Mouse (Mus musculus): Measurements from ENCODE around the gene Ogfr.

Ogfr gene

DNA sequence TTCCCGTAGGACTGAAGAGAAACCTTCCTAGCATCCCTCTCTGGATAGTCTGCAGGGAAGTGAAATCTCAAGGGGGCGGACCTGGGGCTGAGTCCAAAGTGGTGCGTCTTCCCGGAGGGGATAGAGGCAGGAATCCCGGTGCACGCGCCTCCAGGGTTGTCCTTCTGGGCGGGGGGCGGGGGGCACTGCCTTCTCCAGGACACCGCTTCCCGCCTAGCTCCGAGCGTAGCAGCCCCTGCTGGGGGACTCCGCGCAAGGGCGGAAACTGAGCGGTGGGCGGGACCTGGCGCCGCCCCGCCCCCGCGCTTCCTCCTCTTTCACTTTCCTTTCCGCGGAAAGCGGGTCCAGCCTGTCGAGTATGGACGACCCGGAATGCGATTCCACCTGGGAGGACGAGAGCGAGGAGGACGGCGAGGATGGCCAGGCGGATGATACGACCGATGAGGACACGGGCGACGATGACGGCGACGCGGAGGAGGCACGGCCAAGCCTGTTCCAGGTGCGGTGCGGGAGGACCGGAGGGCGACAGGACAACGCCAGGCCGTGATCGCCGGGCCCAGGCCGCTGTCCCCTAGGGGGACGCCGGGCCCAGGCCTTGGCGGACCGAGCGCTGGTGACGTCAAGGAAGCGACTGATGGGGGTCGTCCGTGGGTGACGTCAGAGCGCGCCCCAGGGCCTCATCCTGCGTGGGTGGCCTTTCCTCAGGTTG lies at the start of gene Ogfr:
Gene Ogfr (plus strand): TSS at position 123 of the 709 bp plus-strand sequence.
- DNase-seq (ENCODE audit: low read depth, low spot score) = peak; percentile 89

DNA sequence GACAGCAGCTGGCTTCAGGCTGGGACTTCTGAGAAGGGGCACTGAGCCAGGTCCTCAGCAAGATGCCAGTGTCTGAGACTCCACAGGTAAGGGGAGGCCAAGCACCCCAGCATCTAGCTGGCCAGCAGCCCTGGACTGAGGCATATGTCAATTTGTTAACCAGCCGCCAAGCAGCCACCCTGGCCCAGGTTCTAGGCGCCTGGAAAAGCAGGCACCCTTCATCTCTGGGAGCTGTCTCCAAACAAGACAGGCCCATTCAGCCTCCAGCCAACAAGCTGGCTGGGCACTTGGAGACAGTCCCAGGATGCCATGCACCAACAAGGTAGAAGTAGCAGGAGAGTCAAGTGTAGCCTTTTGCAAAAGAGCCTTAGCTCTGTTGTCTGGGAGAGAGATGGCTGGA lies 45.4 kb upstream of the Ogfr start:
- no peak for DNase-seq (ENCODE audit: low read depth, low spot score)

DNA sequence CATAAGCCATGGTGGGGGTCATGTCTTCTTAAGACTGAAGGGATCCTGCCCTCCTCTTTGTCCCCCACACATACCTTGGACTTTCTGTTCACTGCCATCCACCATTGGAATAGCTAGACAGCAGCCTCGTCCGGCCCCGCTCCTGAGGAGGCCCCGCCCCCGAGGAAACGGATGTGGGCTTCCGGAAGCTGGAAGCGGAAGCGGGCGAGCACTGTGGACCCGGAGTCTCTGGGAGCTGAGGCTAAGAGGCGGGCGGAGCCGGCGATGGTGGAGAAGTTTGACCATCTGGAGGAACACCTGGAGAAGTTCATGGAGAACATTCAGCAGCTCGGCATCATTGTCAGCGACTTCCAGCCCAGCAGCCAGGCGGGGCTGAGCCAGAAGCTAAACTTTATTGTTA lies 44.0 kb upstream of the Ogfr start:
- DNase-seq (ENCODE audit: low read depth, low spot score) = no peak

DNA sequence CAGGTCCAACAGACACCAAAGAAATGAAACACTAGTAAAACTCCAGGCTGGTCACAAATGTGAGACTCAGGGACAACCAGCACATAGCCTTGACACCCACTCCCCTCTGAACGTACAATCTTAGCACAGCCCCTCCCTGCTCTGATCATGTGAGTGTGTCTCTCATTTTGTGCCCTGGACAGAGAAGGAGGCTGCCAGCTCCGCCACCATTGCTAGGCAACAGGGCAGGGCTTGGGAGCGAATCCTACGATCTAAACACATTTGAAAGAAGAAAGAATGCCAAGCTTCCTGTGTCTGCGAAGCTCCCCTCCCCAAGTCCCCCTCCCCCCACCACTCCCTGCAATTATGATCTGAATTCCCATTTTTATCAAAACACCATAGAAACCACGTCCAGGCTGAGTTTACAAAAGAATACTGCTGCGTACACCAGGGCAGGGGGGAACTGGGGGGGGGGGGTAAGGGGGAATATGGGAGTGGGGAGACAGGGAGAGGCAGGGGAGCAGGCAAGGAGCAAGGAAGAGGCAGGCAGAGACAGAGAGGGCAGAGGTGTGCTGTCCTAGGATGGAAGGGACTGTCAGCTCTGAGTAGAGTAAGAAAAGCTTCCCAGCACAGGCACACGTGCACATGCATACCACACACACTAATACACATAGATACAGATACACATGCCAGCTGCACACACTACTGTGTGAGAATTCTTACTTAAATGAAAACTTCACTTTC lies 41.5 kb upstream of the Ogfr start:
- no peak for DNase-seq (ENCODE audit: low read depth, low spot score)

DNA sequence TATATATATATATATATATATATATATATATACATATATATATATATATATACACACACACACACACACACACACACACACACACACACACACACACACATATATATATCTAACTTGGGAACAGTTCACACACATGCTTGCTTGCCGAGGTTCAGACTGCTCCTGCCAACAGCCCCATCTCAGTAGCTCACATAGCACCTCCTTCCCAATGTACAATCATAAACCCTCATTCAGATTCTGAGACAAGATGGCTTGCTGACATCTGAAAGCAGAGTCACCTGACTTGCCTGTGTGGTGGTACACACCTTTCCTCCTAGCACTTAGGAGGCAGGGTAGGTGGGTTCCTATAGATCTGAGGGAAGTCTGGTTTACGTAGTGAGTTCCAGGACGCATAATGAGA lies 36.7 kb upstream of the Ogfr start:
- DNase-seq (ENCODE audit: low read depth, low spot score) = no peak

DNA sequence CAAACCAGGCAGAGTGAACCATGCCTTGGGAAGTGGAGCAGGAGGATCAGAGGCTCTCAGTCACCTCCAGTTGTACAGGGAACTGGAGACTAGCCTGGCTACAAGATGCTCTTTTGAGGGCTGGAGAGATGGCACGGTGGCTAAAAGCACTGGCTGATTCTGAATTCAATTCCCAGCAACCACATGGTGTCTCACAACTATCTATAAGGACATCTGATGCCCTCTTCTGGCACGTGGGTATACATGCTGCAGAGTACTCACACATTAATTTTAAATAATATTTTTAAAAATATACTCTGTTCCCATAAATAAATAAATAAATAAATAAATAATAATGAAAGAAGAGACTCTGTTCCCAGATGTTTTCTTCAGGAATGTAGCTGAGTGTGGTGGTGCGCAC lies 33.8 kb upstream of the Ogfr start:
- DNase-seq (ENCODE audit: low read depth, low spot score) = no peak

DNA sequence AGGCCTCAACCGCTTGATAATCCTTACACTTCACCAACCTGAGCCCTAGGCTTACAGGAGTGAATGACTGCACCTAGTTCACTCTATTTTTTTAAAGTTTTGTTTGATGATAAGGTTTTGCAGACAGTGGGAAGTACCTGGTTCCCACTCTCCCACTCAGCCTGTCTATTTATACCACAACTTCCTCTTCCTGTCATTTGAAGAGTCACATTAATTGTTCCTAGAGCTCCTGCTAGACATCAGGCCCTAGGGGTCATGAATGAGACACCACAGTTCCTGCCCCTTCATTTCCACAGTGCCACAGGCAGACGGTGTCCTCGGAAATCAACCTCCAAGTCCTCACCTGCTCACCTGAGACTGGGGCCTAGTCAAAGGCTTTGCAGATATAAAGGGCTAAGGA lies 32.6 kb upstream of the Ogfr start:
- DNase-seq (ENCODE audit: low read depth, low spot score) = no peak

DNA sequence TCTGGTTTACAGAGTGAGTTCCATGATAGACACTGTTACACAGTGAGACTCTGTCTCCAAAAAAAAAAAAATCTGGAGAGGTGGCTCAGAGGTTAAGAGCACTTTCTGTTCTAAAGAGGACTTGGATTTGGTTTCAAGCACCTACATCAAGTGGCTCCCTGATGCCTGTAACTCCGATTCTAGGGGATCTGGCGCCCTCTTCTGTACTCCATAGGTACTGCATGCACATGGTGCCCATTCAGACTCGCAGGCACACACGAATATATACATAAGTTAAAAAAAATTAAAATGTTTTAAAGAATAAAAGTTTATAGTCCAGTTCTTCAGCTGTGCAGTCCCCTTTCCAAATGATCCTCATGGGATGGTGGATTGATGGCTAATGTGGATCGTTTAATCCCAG lies 28.8 kb upstream of the Ogfr start:
- DNase-seq (ENCODE audit: low read depth, low spot score) = no peak

DNA sequence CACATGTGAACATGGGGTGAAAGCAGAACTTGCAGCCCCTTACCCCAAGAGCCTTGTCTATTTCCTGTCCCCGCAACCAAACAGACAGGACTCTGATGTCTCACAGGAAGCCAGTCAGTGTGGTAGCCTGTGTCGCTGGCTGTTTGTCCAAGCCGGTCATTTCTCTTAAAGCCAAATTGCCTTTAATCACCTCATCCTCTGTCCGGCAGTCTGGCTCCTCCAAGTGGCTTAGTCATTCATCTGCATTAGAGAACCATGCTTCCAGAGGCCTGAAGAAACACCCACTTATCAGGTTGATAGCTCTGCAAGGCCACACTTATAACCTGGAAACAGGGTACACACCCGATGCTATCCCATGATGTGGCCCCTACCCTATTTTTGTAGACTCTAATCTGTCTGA lies 26.9 kb upstream of the Ogfr start:
- DNase-seq (ENCODE audit: low read depth, low spot score) = no peak

DNA sequence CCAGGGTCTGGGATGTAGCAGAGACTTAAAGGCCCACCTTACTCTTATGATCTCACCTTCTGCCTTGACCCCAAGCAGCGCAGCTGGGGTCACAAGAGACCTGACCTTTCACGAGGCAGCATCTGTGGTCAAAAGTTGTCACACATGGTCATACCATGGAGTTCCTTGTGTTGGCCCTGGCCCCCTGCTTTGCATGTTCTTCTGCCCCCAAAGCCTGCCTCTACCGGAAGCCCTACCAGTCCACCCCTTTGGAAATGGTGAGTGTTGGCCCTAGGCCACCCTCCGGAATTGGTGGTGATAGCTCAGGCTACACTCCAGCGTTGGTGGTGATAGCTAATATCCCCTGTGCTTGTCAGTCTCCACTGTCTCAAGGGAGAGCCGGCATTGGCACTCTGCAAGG lies 25.7 kb upstream of the Ogfr start:
- no peak for DNase-seq (ENCODE audit: low read depth, low spot score)

DNA sequence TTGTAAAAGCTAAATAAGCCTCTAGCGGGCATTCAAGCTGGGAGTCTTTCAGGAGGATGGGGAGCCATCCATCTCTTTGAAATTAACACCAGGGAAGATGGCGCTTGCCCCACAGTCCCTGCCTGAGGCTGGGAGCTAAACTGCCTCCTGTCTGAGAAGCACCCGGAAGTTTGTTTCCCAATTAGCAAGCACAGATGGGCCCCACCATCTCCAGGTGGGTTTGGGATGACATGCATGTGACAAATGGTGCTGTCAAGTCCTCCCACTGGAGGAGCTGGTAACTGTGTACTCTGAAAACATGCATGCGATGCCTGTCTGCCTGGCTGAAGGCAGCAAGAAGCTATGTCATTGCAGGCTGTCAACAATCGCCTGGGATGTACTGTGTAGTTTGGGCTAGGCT lies 25.2 kb upstream of the Ogfr start:
- no peak for DNase-seq (ENCODE audit: low read depth, low spot score)

DNA sequence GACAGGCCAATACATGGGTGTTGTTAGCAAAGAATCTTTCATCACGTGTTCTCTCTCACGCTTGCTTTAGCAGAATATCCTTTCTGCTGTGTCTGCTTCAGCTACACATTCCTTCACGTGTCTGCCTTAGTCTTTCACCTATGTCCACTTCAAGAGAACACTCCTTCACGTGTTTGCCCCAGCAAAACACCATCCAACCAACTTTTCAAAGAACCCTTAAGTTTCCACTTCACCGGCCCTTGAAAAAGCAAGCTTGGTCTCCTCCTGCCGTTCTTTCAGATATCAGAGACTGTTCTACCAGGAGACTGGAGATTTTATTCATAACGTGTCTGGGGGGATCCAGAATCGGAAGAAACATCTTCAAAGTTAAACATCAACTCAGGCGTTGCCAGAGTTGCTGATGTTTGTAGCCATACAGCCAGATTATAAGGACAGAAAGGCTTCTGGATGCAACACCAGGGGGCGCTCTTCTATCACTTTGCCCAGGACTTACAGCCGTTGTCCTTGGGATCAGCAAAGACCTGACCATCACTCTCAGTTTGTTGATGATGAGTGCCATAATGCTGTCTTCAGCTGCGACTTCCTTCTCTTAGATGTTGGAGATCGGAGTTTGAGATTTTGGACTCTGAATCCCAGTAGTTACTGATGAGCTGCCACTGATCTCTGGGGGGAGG lies 22.7 kb upstream of the Ogfr start:
- DNase-seq (ENCODE audit: low read depth, low spot score) = peak; percentile 81

DNA sequence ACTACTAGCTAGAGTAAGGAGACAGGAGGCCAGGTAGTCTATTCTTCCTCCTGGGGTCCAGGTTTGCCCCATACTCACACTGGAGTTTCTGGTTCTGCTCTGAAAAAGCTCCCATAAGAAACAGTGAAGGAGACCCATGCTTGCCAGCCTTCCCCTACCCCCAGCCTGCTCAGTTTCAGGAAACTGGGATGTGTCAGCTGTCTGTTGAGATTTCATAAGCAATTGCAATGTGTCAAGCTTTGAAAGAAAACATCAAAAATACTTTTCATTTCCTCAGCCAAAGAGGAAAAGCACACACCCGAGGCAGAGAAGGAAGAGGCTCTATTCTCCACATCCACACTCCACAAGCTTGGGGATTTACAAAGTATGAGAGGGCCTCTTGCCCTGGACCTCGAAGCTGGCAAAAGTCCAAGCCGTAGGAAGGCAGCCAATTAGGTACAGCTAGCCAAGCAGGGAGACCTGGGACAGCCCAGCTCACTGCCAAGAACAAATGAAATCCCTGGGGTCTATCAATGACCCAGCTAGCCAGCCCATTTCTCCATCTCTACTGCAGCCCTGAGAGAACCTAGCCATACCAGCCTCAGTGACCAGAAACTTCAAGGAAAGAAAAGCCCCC lies 19.9 kb upstream of the Ogfr start:
- no peak for DNase-seq (ENCODE audit: low read depth, low spot score)

DNA sequence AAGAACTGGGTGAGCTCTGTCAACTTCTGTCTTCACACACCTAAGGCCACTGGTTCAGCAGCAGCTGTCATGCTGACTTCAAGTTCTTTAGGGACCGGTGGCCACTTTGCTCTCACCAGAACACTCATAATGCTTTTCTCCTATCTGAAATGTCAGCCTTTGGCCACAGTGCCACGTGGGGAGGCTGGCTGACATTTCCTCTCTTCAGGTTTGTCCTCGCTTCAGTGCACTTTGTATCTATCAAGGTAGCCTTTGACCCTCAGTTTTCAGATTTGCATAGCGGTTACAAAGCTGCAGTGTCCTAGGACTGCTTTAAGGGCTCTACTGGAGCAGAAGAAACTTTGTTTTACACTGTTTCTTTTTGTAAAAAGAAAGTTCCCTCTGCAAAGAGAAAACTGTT lies 12.6 kb upstream of the Ogfr start:
- DNase-seq (ENCODE audit: low read depth, low spot score) = no peak

DNA sequence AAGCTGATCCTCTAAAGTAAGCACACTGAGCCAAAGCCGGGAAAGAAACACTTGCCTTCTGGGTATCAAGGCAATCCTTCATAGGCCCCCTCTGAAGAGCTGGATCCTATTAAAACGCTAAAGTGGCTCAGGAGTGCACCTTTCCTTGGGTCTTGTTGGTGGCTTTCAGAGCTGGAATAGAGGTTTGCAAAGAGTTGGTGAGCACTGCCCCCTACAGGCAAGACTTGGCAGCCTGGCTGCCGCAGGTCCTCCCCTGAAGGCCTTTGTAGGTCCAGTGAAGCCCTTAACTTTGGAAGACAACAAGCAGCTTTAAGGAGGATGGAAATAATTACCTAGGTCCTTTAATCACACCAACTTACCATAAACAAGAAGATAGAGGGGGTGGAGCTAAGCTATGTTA lies 10.4 kb upstream of the Ogfr start:
- peak; percentile 81 for DNase-seq (ENCODE audit: low read depth, low spot score)

DNA sequence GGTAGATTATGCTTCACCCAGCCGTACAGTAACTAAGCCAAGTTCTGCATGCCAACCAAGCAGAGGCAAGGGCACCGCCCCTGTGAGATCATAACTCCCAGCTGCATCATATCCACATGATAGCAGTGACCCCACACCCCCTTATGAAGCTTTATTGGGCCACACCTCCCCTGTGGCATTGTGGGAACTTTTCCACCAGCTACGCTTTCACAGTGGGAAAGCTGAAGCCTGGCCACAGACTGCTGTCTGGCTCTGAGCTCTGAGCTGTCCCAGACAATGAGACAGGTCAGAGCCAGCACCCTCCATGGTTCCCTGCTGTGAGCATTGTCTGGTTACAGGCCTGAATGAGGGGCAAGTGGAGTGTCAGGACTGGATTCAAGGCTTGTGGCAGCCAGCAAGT lies 8.0 kb upstream of the Ogfr start, which contains the start of gene Mrgbp:
Gene Mrgbp (plus strand): TSS at position 303 of the 400 bp plus-strand sequence.
- no peak for DNase-seq (ENCODE audit: low read depth, low spot score)

DNA sequence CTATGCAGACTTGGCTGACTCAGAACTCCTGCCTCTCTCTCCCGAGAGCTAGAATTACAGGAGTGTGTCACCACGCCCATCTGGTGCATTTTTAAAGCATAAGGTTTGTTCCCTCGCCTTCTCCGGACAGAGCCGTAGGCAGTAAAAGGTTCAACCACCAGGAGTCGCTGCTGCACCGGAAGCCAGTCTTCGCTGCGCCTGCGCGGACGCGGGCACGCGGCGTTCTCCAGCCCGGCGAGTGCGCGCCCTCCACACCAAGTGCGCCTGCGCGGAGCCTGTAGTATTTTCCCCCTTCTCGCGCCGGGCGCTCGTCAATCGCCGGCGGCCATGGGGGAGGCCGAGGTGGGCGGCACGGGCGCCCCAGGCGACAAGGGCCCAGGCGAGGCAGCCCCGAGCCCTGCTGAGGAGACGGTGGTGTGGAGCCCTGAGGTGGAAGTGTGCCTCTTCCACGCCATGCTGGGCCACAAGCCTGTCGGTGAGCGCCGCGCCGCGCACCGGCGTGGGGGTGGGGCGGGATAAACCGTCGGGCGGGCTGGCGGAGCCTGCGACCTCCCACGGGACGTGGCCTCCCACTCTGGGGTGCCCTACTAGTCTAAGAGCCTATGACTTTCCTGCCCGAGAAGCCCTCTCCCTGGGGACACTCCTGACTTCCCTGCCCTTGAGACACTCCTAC lies 6.4 kb upstream of the Ogfr start:
- peak; percentile 97 for DNase-seq (ENCODE audit: low read depth, low spot score)

DNA sequence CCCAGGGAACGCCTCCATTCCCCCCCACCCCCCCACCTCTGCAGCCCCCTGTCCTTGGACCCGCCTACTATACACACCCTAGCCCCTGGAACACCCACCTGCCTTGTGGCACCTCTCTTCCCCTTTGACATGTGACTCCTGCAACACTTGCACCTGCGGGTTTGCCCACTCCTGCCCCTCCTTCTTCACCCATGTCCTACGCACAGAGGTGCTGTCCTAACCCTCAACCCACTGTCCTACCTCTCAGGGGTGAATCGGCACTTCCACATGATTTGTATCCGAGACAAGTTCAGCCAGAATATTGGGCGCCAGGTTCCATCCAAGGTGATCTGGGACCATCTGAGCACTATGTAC lies 5.9 kb upstream of the Ogfr start:
- DNase-seq (ENCODE audit: low read depth, low spot score) = no peak

DNA sequence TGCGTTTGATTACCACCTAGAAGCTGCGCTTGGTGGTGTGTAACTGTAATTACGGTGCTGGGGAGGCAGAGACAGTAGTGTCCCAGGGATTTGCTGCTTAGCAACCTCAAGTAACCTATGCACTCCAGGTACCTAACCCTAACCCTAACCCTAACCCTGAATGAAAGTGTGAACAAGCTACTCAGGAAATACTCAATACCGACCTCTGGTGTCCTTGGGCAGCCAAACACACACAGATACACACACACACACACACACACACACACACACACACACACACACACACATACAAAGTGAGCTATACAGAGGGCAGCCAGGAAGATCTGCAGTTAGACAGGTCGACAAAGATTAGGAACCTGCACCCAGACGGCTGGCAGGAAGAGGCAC lies 316 bp upstream of the Ogfr start:
- DNase-seq (ENCODE audit: low read depth, low spot score) = no peak

DNA sequence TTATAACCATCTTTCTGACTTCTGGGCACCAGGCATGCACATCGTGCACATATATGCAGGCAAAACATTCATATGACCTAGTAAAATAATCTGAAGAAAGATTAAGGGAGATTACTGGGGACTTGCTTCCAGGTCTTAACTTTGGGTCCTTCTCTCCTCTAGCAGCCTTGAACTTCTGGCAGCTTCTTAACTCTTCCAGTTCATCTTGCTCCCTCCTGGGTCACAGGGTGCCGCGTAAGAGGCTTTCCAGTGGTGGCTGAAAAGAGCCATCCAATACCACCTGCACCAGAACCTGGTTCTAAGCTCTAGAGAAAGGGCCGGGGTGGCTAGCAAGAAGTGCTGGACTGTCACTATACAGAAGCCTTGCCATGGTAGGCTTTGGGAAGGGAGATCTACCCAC lies 8.4 kb downstream of the Ogfr start, which contains the start of gene Col9a3:
Gene Col9a3 (plus strand): TSS at position 301 of the 400 bp plus-strand sequence.
- no peak for DNase-seq (ENCODE audit: low read depth, low spot score)

DNA sequence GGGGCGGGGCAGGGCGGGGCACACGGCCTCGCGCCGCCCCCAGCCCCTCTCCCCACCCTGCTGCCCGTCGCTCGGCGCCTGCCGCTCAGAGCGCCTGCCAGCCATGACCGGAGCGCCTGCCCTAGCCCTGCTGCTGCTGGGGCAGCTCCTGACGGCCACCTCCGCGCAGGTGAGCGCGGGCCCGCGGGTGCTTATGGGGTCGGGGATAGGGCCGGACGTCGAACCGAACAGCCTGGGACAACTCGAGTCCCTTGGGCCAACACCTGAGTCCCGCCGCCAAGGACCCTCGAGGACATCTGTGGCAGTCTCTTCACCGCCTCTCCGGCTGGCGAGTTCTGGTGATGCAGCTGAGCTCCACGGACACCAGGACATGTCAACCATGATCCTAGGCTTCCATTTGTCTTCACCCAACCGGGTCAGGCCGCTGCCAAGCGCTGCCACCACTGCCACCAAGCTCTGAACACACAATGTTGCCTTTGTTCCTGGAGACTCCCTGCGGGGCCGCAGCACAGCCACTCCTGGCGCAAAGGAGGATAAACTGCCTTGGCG lies 9.2 kb downstream of the Ogfr start:
- DNase-seq (ENCODE audit: low read depth, low spot score) = peak; percentile 38

All from mesoderm, embryonic 11.5 days (tissue).